Comparison of ENCODE assay signal across 9 mouse cellular contexts in genomic region chrX:102934395-102934764, GRCm38 (mm10). TPM values are rescaled to one million over a fixed set of nuclear protein-coding genes. Genes with fewer than 3 reads are reported as not detected.
DNase-seq lines count a peak whose midpoint lies in the region; ATAC-seq and TF ChIP-seq lines count a peak whose summit lies in the region.
"Had no signal": no experiment of that assay in that cellular context is flagged by ENCODE, and none has a peak within 500 bp of the region (broad histone marks: within the 10 kb centered on the region; RNA-seq: fewer than 3 reads in every experiment).

No protein-coding gene starts in this region.

- TF ChIP-seq POLR2A in limb, embryonic 14.5 days (IDR thresholded peaks at IDR 0.05; ENCODE audit: borderline replicate concordance, extremely low read depth, insufficient read depth, insufficient read length) = no peak

- WGBS in limb, embryonic 14.5 days = 45% methylated on average over 8 of the region's 8 CpGs

- peak overlapping the region; percentile 89 for H3K4me3 ChIP-seq in megakaryocyte, embryonic 14.5 days (replicated peaks)
- H3K4me3 ChIP-seq in limb, embryonic 14.5 days (replicated peaks; ENCODE audit: low read length) = peak overlapping the region; percentile 51

- no peaks in the 10 kb centered on the region for H3K36me3 ChIP-seq in megakaryocyte, embryonic 14.5 days (replicated peaks; ENCODE audit: low read length)
- H3K36me3 ChIP-seq in limb, embryonic 14.5 days (ENCODE audit: control insufficient read depth, insufficient read depth, low read length) = no peaks in the 10 kb centered on the region

- no peaks in the 10 kb centered on the region for H3K4me1 ChIP-seq in megakaryocyte, embryonic 14.5 days
- no peaks in the 10 kb centered on the region for H3K4me1 ChIP-seq in limb, embryonic 14.5 days (ENCODE audit: control insufficient read depth, insufficient read depth, low read length)

- H3K27me3 ChIP-seq in megakaryocyte, embryonic 14.5 days (replicated peaks) = peaks cover 36% of the 10 kb centered on the region
- peaks cover 5% of the 10 kb centered on the region; the same call in 1 of the 2 replicates for H3K27me3 ChIP-seq in limb, embryonic 14.5 days (ENCODE audit: control insufficient read depth, insufficient read depth, low read length)

- H3K27ac ChIP-seq in limb, embryonic 14.5 days (replicated peaks; ENCODE audit: low read depth, low read length) = no peak overlapping the region

- H3K9me3 ChIP-seq in megakaryocyte, embryonic 14.5 days = 0 out of 2 replicates have a peak, but pooled peaks cover 2% of the 10 kb centered on the region
- H3K9me3 ChIP-seq in limb, embryonic 14.5 days (ENCODE audit: control insufficient read depth, low read length) = no peaks in the 10 kb centered on the region

- no peak for ATAC-seq in megakaryocyte, adult 5-6 weeks (ENCODE audit: poor library complexity, severe bottlenecking)
- no peak for ATAC-seq in limb, embryonic 14.5 days (ENCODE audit: low FRiP score, low read depth)

- H3K4me2 ChIP-seq in limb, embryonic 14.5 days (replicated peaks; ENCODE audit: low read depth, low read length, severe bottlenecking) = peak overlapping the region; percentile 61

- H3K9ac ChIP-seq in limb, embryonic 14.5 days (ENCODE audit: low read depth, low read length, severe bottlenecking) = peak overlapping the region; percentile 74; the same call in 1 of the 2 replicates

- intact Hi-C loops in left cerebral cortex, postnatal 36 days (cut with DNase I) = no loop called here

- peak; percentile 1 for DNase-seq in embryo, embryonic 10.5 days (ENCODE audit: low spot score)
- DNase-seq in embryo, embryonic 10 days (ENCODE audit: low spot score) = no peak
- no peak for DNase-seq in limb, embryonic 14.5 days (ENCODE audit: low spot score)
- DNase-seq in spleen, postnatal 14 days (ENCODE audit: low spot score in 2 of 2) = no peak
- DNase-seq in adrenal gland, adult (ENCODE audit: inconsistent age in 2 of 2, low spot score in 1 of 2) = no peak
- DNase-seq in left cerebral cortex, postnatal 36 days (ENCODE audit: low spot score in 2 of 2) = no peak

RNA-seq across cellular contexts. Expression of gene 1700018G05Rik, which starts 6.2 kb away (rescaled TPM):
- not detected in 2 replicates for polyA plus RNA-seq in megakaryocyte, embryonic 14.5 days (2012; ENCODE audit: insufficient read depth, low replicate concordance)
- total RNA-seq in megakaryocyte, adult 5-6 weeks (2015) = not detected in 2 replicates
- not detected in 2 replicates for total RNA-seq in megakaryocyte, adult 5-6 weeks (2017)
- not detected in 2 replicates for polyA plus RNA-seq in limb, embryonic 14.5 days (2012; rRNA removed)
- not detected in 2 replicates for polyA plus RNA-seq in limb, embryonic 14.5 days (2014; fragmentation: Nextera tagmentation; extraction: Ambion mirVana)
- total RNA-seq in left cerebral cortex, postnatal 36 days (2021) = not detected
- total RNA-seq: left cerebral cortex, adult 8-10 months had no signal

RNA-seq across cellular contexts. Expression of gene 1700011M02Rik, which starts 25.7 kb away (rescaled TPM):
- polyA plus RNA-seq in megakaryocyte, embryonic 14.5 days (2012; ENCODE audit: insufficient read depth, low replicate concordance) = not detected in 2 replicates
- total RNA-seq in megakaryocyte, adult 5-6 weeks (2015) = not detected in 2 replicates
- total RNA-seq in megakaryocyte, adult 5-6 weeks (2017) = not detected in 2 replicates
- polyA plus RNA-seq in limb, embryonic 14.5 days (2012; rRNA removed) = not detected in 2 replicates
- polyA plus RNA-seq in limb, embryonic 14.5 days (2014; fragmentation: Nextera tagmentation; extraction: Ambion mirVana) = not detected in 2 replicates
- total RNA-seq in left cerebral cortex, postnatal 36 days (2021) = not detected
- total RNA-seq: left cerebral cortex, adult 8-10 months had no signal

RNA-seq across cellular contexts. Expression of gene Dmrtc1a, which starts 25.9 kb away (rescaled TPM):
- not detected in 2 replicates for polyA plus RNA-seq in megakaryocyte, embryonic 14.5 days (2012; ENCODE audit: insufficient read depth, low replicate concordance)
- not detected in 2 replicates for total RNA-seq in megakaryocyte, adult 5-6 weeks (2015)
- not detected in 2 replicates for total RNA-seq in megakaryocyte, adult 5-6 weeks (2017)
- 0.55 and 1.1 TPM in 2 replicates for polyA plus RNA-seq in limb, embryonic 14.5 days (2012; rRNA removed)
- polyA plus RNA-seq in limb, embryonic 14.5 days (2014; fragmentation: Nextera tagmentation; extraction: Ambion mirVana) = 0.94 and 1.0 TPM in 2 replicates
- 1 to 10 TPM; 5.5 to 7.0 TPM for total RNA-seq in left cerebral cortex, postnatal 36 days (2021)

Comparison
In these comparisons a context has a peak if more than half of its experiments do, and no peak if none do; other contexts are left out.
1. RNA of gene Dmrtc1a, which starts 25.9 kb away (total RNA-seq): 5.5 to 7.0 TPM in left cerebral cortex, postnatal 36 days; not detected in megakaryocyte, adult 5-6 weeks; every median in the first group is over 4 times any median in the second.